Mouse (Mus musculus) B cell, adult 62 days (primary cell): ENCODE measurements around the gene Calm5. TPM values are rescaled to one million over a fixed set of nuclear protein-coding genes. Genes with fewer than 3 reads are reported as not detected.

ENCODE experiments used
- total RNA-seq: library from RNA; stranded (reverse); gene quantifications from 4 replicates; pipeline ENCODE4 v1.2.4, GENCODE M21; 2023

Gene Calm5
- total RNA-seq, result not detected in 4 replicates

GRCm38 (mm10) chr13:3853648-3854333 lies at the start of gene Calm5:
TSS of gene Calm5 (plus strand) at chr13:3854173.

GRCm38 (mm10) chr13:3804186-3804585 lies 49.8 kb upstream of the Calm5 start, which contains the start of gene Calml3:
TSS of gene Calml3 (minus strand) at chr13:3804316.

GRCm38 (mm10) chr13:3837312-3837807 lies 16.6 kb upstream of the Calm5 start, which contains the start of gene Calm4:
TSS of gene Calm4 (plus strand) at chr13:3837757.

Other genes with a start within 250 kb of the Calm5 start
- 79.0 to 93.2 TPM (median 90.1 TPM) in 4 replicates for gene Fam208b, start 243.1 kb upstream of the Calm5 start, total RNA-seq
- gene Asb13, start 220.1 kb upstream of the Calm5 start, total RNA-seq, result 28.5 to 41.3 TPM (median 32.6 TPM) in 4 replicates
- gene Calml3, start 49.9 kb upstream of the Calm5 start, total RNA-seq, result not detected in 4 replicates
- gene Calm4, start 16.4 kb upstream of the Calm5 start, total RNA-seq, result not detected in 4 replicates
- 28.7 to 35.1 TPM (median 32.3 TPM) in 4 replicates for gene Net1, start 64.0 kb downstream of the Calm5 start, total RNA-seq
- gene Tubal3, start 64.1 kb downstream of the Calm5 start, total RNA-seq, result not detected in 4 replicates
- gene Ucn3, start 91.2 kb downstream of the Calm5 start, total RNA-seq, result not detected in 4 replicates
- gene Akr1c14, start 194.8 kb downstream of the Calm5 start, total RNA-seq, result not detected in 4 replicates